Comparison of ENCODE assay signal across 20 mouse cellular contexts in the genomic region with DNA sequence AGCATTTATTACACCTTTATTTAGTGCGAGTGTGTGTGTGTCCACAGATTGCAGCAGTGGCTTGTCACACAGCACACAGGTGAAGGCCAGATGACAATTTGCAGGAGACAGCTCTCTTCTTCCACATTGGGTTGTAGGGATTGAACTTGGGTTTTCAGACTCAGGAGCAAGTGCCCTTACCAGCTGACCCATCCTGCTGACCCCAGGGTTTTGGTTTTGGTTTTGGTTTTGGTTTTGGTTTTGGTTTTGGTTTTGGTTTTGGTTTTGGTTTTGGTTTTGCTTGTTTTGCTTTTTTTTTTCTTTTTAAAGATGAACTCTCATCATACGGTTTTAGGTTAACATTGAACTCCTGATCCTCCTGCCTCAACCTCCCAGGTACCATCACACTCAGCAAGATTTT. TPM values are rescaled to one million over a fixed set of nuclear protein-coding genes. Genes with fewer than 3 reads are reported as not detected.
"Had no signal": no experiment of that assay in that cellular context is flagged by ENCODE, and none has a peak within 500 bp of the region (broad histone marks: within the 10 kb centered on the region; RNA-seq: fewer than 3 reads in every experiment).

No protein-coding gene starts in this region.

- H3K9ac ChIP-seq: neural tube, embryonic 13.5 days; neural tube, embryonic 15.5 days; stomach, embryonic 15.5 days had no signal

- H3K4me3 ChIP-seq: neural tube, embryonic 13.5 days; neural tube, embryonic 15.5 days; stomach, embryonic 15.5 days had no signal

- H3K36me3 ChIP-seq: neural tube, embryonic 13.5 days; neural tube, embryonic 15.5 days; stomach, embryonic 15.5 days had no signal

- H3K27ac ChIP-seq: neural tube, embryonic 13.5 days; neural tube, embryonic 15.5 days; stomach, embryonic 15.5 days; stomach, postnatal 0 days had no signal

- DNase-seq: retina, postnatal 1 day; right cerebral cortex, adult 18-20 months; right cerebral cortex, postnatal 14 days; right cerebral cortex, postnatal 25 days; right cerebral cortex, postnatal 4 days; spleen, adult 18-20 months; thymus, adult 18-20 months; thymus, adult 2 months; thymus, postnatal 14 days; thymus, postnatal 25 days; thymus, postnatal 36 days; thymus, postnatal 4 days had no signal

- H3K27me3 ChIP-seq: neural tube, embryonic 15.5 days; stomach, embryonic 15.5 days had no signal

- H3K9me3 ChIP-seq: neural tube, embryonic 13.5 days; neural tube, embryonic 15.5 days; stomach, embryonic 15.5 days had no signal

- H3K4me1 ChIP-seq: neural tube, embryonic 15.5 days; stomach, embryonic 15.5 days had no signal

- H3K4me2 ChIP-seq: neural tube, embryonic 13.5 days; neural tube, embryonic 15.5 days; stomach, embryonic 15.5 days had no signal

RNA-seq across cellular contexts. Expression of gene Myl2, which starts 17.5 kb away (rescaled TPM):
- polyA plus RNA-seq: small intestine, adult 2 months; urinary bladder, adult 2 months had no signal

RNA-seq across cellular contexts. Expression of gene Ccdc63, which starts 57.3 kb away (rescaled TPM):
- polyA plus RNA-seq: stomach, embryonic 14.5 days; stomach, embryonic 15.5 days; stomach, embryonic 16.5 days had no signal
